Mouse (Mus musculus) layer of hippocampus, postnatal 14 days (tissue): ENCODE measurements around the gene A930009A15Rik. TPM values are rescaled to one million over a fixed set of nuclear protein-coding genes. Genes with fewer than 3 reads are reported as not detected.

Experiments
- DNase-seq, 2 experiments: peaks; one replicate each; pipeline ENCODE4 v3.0.0; 2021 to 2022; ENCODE audit warnings: low spot score in 2 of 2, mixed read lengths in 1 of 2
- long read RNA-seq, 2 experiments: library from polyadenylated mRNA; stranded (forward); transcript quantifications; one replicate each; pipeline ENCODE4 v2.0.0; 2021
- total RNA-seq, 2 experiments: library from RNA; stranded (reverse); gene quantifications; 2 replicates each; pipeline ENCODE4 v1.2.3; 2021

A930009A15Rik gene
- total RNA-seq = 1 to 10 TPM in 1 of 2 experiments, under 1 TPM in 1; 0.79 to 1.9 TPM
- long read RNA-seq, experiment 1, partial matches to known transcripts = 0 of 1 reads
- long read RNA-seq, experiment 1, other reads (novel, unspliced or antisense) = 1 of 1 reads
- long read RNA-seq, experiment 2, partial matches to known transcripts = 0 of 3 reads
- long read RNA-seq, experiment 2, other reads (novel, unspliced or antisense) = 3 of 3 reads

DNA sequence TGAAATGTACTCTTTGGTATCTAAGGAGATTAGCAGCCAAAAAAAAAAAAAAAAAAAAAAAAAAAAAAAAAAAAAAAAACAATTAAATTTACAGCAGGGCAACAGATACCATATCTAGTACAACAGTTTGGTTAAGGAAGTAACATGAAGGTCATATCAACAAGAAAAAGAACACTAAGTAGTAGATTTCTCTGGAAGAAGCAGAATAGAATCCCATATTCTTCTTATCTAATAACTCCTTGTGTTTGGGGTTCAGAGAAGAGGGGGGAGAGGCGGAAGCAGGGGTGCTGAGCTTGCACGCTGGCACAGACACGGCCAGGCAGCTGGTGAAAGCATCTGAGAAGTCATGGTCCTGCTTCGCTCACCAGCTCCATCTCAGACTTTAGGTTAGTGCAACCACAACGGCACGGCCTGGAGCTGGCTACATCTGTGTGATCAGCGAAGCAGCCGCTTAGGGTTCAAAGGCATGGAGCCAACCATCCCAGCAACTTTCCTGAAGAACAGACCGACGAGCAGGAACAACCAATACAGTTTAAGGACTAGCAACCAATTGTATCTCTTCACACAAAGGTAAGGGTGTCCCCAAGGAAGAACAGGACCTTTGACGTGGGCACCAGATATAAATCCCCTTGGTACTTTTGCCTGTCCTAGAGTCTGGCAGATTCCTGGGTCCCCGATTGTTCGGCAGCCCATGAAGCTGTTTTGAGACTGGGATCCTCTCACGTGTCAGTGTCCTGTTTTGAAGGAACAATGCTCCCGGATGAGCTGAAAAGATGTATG, at the start of gene A930009A15Rik:
Gene A930009A15Rik, plus strand, starts transcription at position 275 of the 780 bp plus-strand sequence.
- peak in 1 of 2 experiments; percentile 25 for DNase-seq

DNA sequence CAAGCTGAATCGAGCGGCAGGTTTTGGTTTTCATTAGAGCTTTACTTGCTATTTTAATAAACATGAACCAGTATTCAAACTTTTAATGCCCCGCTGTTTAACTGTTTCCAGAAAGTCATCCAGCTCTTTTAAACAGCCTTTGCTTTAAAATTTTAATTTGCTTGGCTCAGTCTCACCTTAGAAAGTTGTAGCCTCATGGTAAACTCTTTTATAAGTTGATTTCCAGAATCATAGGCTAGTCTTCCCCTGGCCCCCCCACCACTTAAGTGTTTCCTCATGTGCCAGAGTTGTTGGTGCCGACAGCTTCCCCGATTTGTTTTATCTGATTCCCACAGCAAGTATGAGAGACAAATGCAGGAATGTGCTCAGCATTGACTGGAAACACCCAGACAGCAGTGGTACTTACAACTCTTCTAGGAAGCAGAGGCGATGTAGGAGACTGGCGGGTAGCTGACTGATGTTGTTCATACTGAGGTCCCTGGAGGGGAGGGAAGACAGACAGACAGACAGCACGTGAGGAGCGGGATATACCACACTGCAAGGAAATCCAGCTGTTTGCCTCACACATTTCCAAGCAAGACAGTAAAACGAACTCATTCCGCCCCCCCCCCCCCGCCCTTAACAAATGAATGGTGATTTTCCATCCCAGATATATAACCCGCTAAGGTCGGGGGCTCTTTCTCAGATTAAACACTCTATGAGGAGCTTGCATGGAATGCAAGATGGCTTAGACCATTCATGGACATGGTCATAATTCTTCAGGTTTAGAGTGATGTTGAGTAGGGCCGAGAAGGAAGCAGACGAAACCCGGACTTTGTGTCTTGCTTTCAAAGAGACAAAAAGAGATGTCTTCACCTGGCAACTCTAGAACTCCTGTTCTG, 49.3 kb upstream of the A930009A15Rik start:
- no peak for DNase-seq

DNA sequence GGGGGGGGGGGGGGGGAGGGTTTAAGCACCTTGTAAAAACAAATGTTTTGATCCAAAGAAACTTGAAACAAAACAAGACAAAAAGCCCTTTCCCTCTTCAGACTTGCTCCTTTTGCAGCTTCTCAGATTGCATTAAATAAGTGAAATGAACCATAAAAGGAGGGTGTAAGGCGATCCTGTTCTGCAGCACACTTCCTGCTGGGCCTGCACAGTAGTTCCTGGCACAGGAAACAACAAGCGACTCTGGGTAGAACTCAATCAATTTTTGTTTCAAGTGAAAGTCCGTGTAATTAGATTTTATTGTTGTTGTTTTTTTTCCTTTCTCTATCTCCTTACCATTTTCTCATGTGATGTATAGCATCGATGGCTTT, 48.7 kb upstream of the A930009A15Rik start:
- DNase-seq = no peak

DNA sequence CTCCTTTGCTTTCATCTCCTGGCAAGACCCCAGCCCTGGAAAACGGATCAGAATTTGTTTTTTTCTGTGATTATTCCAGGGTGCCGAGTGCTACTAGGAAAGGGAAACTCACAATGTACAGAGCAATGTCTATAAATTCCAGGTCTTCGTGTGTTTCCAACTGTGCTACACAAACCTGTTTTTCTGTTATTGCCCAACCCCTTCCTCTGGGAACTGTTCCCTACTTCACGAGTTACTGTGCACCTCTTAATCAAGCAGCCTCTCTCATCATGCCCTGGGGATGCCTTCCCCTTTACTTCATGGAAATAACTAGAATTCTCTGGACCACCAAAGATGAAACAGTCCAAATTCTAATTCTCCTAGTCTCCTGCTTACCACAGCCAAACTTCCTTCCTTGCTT, 40.9 kb upstream of the A930009A15Rik start:
- no peak for DNase-seq

DNA sequence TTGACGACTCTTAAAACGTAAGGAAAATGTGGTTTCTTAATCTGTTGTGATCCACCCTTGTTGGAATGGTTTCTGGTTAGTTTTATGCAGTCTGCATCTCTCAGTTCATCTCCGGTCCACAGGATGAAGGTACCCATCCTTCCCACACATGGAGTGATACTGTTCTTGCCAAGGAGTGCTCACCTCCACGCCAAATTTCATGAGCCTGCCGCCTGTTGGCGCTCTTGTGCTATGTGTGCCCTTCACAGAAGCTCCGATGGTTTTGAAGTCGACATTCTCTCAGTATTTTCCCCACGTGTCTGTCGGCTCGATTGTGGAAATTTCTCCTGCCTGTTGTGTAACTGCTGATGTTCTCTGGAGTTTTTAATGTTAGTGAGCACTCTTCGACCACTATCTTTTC, 40.0 kb upstream of the A930009A15Rik start:
- no peak for DNase-seq

DNA sequence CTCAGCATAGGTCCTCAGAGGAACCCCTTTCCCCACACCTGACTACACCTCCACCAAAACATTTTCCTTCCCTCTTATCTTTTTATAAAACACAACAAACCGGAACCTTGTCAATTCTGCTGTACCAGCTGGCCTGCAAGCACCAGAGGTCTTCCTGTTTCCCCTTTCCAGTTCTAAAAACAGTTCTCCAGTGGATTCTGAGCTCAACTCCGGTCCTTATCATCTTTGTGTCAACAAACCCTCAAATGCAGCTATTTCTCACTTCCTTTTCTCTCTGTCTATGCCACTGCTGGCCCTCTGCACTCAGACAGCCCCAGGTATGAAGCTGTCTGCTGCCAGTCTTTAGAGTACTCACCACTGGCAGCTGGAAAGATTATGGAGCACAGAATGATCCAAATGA, 39.0 kb upstream of the A930009A15Rik start:
- no peak for DNase-seq

DNA sequence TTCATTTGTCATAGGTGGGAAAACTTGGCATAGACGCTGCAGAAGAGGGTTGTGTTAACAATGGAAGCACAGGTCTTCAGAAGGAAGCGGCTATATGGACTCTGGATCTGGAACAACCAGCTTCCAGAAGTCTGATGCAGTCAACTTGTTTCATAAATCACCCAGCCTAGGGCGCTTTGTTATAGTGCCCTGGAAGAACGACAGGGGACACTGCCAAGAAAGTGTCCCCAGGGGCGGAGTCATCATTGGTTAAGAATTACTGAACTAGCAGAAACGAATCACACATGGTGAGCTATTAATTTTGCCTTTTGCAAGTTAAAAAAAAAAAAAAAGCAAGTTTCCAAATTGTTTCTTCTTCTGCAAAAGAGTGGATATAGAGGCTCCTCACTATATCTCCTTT, 26.9 kb upstream of the A930009A15Rik start:
- no peak for DNase-seq

DNA sequence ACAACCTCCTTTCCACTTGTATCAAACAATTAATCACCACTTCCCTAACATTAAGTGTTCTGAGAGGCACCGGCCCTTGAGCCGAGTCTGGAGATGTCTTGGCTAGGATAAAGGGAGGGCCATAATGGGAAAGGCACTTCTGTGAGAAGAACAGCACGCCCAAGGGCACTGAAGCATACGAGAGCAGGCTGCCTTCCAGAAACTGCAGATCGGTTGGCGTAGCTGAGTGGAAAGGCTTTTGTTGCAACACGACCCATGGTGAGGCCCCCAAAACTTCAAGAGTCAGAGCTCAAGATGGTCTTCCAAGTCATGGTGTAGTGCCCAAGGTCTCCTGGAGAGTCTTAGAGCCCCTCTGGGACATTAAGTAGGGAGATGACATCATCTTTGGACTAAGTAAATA, 19.5 kb upstream of the A930009A15Rik start:
- DNase-seq = no peak

DNA sequence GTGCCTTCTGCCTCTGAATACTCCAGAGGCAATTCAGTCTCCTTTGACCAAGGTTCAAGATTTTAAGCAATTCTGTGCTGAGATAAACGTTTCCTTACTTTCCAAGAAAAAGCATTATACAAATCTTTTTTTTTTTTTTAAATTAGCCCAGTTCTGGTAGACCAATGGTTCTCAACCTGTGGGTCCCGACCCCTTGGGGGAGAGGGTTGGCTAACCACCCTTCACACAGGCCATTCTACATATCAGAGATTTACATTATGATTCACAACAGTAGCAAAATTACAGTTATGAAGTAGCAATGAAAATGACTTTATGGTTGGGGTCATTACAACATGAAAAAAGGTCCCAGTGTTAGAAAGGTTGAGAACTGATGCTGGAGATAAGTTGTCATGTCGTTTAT, 18.7 kb upstream of the A930009A15Rik start:
- DNase-seq = no peak

DNA sequence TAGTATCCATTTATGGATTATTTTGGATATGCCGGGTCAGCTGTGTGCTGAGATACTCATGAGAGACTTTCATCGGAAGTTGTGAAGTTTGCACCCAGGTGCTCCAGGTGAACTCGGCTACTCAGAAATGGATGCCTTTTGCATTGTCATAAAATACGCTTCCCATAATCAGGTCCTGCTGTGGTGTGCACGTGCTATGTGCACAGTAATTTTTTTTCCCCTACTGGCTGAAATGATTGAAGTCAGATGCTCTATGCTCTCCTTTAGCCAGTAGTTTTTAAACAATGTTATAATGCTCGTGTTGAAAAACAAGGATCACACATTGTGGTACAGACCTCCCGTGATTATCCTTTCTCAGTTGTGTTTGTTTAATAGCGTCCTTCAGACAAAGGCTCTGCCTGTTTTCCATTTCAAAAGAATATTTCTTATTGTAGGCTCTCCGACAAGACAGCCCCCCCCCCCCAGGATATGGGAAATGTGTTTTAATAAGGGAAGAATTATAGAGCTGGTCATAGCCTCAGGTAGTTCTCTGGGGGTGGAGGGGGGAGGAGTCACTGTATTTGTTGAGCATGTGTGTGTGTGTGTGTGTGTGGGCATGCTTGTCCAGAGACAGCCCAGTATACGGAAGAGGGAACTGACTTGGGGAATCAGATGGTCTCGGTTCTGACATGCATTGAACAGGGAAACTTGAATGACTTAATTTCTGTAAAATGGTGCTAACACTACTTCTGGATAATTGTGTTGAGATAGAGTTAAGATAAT, 16.3 kb upstream of the A930009A15Rik start:
- no peak for DNase-seq

DNA sequence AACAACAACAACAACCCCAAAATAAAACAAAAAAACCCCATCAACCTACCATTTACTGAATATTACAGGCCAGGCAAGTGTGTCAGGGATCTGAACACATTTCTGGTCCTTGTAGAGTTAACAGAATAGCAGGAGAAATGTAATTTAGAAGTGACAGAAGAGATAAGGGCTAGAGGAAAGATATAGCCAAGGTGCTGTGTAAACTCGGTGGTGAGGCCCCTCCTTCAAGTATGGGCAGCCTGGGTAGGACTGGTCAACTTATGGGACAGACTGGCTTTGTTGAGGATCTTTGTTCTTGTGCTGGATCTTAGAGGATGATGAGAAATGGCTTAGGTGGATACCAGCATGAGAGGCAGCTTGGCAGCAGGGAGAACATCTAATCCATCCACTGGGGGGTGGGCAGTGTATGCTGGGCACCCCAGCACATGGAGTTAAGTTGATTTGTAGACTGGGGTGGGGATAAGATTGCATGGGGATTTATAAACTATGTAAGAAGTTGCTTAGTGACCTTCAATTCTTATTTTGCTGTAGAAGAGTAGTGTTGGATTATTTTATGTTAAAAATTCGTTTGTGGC, 14.5 kb upstream of the A930009A15Rik start:
- DNase-seq = no peak

DNA sequence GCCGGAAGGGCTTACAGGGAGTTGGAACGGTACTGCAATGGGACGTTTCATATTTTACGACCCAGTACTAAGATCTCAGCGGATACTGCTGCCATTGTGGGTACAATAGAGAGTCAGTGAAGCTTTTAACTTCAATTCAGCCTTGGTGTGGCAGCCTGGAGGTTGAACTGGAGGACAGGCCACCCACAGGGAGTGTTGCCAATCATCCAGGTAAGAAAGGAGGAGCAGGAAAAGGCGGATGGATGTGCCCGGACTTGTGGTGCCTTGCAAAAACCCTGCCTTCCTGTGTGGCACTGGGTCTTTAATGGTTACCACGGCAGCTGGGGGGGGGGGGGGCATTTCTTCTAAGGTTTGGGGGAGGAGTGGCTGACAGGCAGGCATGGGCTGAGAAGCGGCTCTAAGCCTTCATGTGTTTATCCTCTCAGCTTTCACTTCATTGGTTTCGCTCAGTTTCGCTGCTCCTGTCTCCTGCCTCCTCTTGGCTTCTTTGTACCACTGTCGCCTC, 13.0 kb upstream of the A930009A15Rik start:
- DNase-seq = no peak

DNA sequence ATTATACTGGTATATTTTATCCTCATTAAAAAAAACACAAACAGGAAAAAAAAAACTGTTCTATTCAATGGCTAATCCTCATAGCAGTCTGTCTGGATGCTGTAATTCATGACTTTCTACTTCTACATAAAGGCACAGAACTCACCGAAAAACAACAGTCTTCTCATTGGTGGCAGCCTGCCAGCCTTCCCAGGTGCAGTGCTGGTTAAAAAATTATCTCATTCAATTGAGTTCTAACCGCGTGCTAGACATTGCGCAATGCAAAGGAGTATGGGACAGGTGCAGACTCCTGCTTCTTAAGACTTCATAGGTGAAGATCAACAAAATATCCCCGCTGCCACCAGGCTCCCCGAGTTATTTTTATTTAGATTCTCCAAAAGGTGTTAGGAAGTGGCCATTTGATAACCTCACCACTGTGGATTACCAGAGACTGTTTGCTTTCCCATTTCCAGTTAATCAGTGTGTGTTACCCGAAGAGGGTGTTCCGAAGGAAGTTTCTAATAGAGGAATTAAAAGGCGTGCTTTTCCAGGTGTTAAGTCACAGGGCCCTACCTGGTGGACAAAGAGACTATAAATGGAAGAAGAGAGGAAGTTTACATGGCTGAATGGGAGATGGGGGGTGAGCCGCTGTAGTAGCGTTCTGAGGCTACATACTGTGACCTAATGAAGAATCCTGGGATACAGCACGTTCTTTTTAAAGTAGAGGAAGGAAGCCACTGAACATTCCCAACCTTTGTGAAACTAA, 8.5 kb upstream of the A930009A15Rik start:
- no peak for DNase-seq

DNA sequence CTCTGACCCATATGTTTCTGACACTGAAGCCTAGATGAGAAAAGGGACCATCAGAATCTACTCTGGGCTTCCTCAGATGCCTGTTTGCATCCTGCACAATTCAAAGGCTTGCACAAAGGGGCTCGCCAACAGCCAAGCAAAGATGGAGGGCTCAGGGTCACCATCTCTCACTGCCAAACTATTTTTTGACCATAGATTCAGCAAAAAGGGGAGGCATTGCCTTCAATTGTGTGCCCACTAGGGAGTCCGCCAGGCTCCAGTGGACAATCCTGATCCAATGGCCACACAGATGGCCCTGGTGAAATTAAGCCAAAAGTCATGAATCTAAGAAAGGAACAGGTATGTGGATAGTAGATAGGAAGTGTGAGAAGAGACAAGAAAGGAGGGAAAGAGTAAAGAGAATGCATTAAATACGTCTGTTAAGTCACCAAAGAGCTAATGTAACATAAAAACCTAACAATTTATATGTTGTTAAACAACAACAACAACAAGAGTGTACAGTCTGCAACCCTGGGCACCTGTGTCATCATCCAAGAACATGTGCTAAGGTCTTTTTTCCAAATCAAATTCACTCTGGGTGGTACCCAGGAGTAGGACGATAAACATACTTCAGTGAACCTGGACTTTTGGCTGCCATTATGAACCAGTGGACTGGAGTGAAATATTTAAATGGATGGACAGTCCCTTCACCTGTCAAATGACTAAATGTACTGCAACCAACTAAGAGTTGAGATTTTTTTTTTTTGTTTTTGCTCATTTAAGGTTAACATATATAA, 6.7 kb upstream of the A930009A15Rik start:
- no peak for DNase-seq

DNA sequence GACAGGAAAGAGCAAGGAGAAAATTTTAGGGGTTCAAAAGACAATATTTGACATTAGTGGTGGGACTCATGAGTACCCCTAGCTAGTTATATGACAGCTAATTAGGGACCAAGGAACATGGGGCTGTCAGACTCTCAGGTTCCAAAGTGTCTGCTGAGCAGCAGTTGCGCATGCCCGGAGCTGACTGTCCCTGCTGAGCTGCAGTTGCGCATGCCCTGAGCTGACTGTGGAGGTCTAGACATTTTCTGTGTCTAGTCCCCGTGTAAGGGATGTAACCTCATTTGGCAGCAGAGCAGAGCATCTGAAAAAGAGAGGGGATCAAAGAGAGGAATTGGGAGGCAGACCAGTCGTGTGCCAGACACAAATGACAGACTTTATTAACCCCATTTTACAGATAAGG, 5.8 kb upstream of the A930009A15Rik start:
- DNase-seq = no peak

DNA sequence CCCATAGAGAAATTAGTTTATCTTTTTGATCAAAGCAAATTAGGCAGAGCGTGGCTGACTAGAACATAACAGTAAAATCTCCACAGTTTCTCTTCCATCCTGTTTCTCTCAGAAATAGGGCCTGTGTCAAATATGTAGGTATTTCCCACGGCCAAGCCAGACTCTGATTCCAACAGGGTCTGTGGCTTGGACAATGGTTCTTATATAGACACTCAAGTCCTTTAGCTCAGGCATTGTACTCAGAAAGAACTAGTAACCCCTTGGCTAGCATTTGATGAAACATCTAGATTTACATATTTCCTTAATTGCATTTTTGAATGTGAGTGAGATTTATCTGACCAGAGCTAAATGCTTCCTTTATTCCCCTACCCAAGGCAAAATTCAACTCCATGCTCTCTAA, 791 bp downstream of the A930009A15Rik start:
- DNase-seq = no peak

DNA sequence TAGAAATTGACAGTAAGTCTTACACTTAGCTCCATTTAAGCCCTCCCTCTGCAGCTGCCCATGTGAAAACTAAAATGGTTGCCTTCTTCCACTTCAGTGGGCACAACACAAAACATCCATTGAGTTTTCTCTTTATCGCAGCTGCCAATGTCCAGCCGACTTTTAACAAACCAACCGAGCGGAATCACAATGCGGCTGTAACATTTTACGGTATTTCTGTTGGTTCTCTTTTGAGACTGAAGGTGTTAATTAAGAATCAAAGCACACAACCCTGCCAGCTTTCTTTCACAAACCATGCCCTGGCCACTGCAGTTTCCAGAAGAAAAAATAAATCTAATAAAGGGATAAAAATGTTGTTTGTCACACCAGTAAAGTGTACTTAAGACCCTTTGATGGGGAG, 1.5 kb downstream of the A930009A15Rik start:
- DNase-seq = peak in 1 of 2 experiments; percentile 33

DNA sequence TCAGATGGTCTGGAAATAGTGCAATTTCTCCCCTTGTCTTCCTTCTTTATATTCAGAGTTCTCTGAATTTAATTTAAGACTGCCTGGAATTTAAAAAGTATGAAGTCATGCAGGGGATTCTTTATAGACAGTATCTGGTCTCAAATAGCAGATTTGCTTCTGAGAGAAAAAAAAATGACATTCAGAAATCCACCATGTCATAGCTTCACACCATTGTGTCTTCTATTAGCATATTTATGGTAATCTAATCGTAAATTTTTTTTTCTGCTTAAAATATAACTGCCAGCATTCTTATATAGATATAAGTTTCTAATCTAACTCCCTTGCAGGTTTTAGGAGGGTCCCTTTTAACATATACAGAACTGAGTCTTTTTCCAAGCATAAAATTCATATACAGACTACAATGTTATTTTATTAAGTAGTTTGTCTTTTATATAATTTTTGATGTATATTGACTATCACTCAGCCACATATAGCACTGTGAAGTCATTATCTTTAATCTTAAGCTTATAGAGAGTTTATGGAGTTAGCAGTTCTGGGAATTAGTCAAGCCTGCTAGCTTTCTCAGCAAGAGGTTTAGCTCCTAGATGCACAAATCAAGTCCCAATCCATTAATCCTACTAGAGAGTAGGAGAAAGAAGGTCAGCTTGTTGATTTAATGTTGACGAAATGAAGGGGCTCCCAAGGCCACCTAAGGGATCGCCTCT, 2.1 kb downstream of the A930009A15Rik start:
- DNase-seq = no peak
